In genomic region chr16:26291692-26292091, GRCm38 (mm10) we compare ENCODE assay signal across 24 mouse cellular contexts.
DNase-seq lines count a peak whose midpoint lies in the region; ATAC-seq and TF ChIP-seq lines count a peak whose summit lies in the region.
"Had no signal": no experiment of that assay in that cellular context is flagged by ENCODE, and none has a peak within 500 bp of the region (broad histone marks: within the 10 kb centered on the region; RNA-seq: fewer than 3 reads in every experiment).

No protein-coding gene starts in this region.

- no peak overlapping the region for H3K27ac ChIP-seq in embryonic facial prominence, embryonic 14.5 days (replicated peaks; ENCODE audit: low read depth, low read length)
- H3K27ac ChIP-seq in embryonic facial prominence, embryonic 10.5 days (replicated peaks), result no peak overlapping the region
- H3K27ac ChIP-seq in kidney, postnatal 0 days, result no peak overlapping the region
- no peak overlapping the region for H3K27ac ChIP-seq in stomach, embryonic 16.5 days (ENCODE audit: low read length)
- H3K27ac ChIP-seq: embryonic facial prominence, embryonic 15.5 days; forebrain, embryonic 10.5 days; heart, adult 2 months; heart, embryonic 15.5 days; hindbrain, embryonic 10.5 days; limb, embryonic 12.5 days; liver, embryonic 15.5 days; midbrain, embryonic 15.5 days had no signal

- DNase-seq in embryonic facial prominence, embryonic 14.5 days (ENCODE audit: low spot score), result peak; percentile 45
- no peak for DNase-seq in embryonic facial prominence, embryonic 10.5 days (ENCODE audit: low spot score)
- peak; percentile 83 for DNase-seq in kidney, postnatal 0 days (ENCODE audit: low spot score)
- no peak for DNase-seq in kidney, adult 11 months
- peak; percentile 21 for DNase-seq in urinary bladder, postnatal 14 days (ENCODE audit: low spot score)
- DNase-seq in urinary bladder, postnatal 25 days (ENCODE audit: low spot score), result no peak
- no peak for DNase-seq in gastrocnemius, adult 18-20 months (ENCODE audit: low spot score)
- DNase-seq: adrenal gland, postnatal 14 days; cerebellum, adult 11 months; cerebellum, postnatal 10 days; gastrocnemius, postnatal 14 days; heart, adult 2 months; thymus, adult 2 months had no signal

- H3K4me3 ChIP-seq in embryonic facial prominence, embryonic 14.5 days (ENCODE audit: low read depth, low read length), result no peak overlapping the region
- H3K4me3 ChIP-seq in embryonic facial prominence, embryonic 10.5 days, result no peak overlapping the region
- H3K4me3 ChIP-seq in kidney, postnatal 0 days (replicated peaks; ENCODE audit: low read depth, low read length), result no peak overlapping the region
- H3K4me3 ChIP-seq in stomach, embryonic 16.5 days (replicated peaks; ENCODE audit: low read length), result no peak overlapping the region
- H3K4me3 ChIP-seq: embryonic facial prominence, embryonic 15.5 days; forebrain, embryonic 10.5 days; heart, adult 2 months; heart, embryonic 15.5 days; hindbrain, embryonic 10.5 days; limb, embryonic 12.5 days; liver, embryonic 15.5 days; megakaryocyte, embryonic 14.5 days; midbrain, embryonic 15.5 days; myocyte had no signal

- no peak overlapping the region for H3K4me2 ChIP-seq in embryonic facial prominence, embryonic 14.5 days (ENCODE audit: low read depth, low read length)
- H3K4me2 ChIP-seq in kidney, postnatal 0 days (ENCODE audit: low read length), result no peak overlapping the region
- H3K4me2 ChIP-seq in stomach, embryonic 16.5 days (ENCODE audit: low read depth, low read length), result no peak overlapping the region
- H3K4me2 ChIP-seq: embryonic facial prominence, embryonic 15.5 days; heart, embryonic 15.5 days; limb, embryonic 12.5 days; liver, embryonic 15.5 days; midbrain, embryonic 15.5 days had no signal

- WGBS in embryonic facial prominence, embryonic 14.5 days, result 44% methylated on average over 2 of the region's 2 CpGs
- WGBS in embryonic facial prominence, embryonic 10.5 days, result 83% methylated on average over 2 of the region's 2 CpGs
- WGBS in kidney, postnatal 0 days, result 57% methylated on average over 2 of the region's 2 CpGs
- 31% methylated on average over 2 of the region's 2 CpGs for WGBS in stomach, embryonic 16.5 days

- no peaks in the 10 kb centered on the region for H3K27me3 ChIP-seq in embryonic facial prominence, embryonic 14.5 days (replicated peaks; ENCODE audit: control insufficient read depth, insufficient read depth, low read length)
- no peaks in the 10 kb centered on the region for H3K27me3 ChIP-seq in embryonic facial prominence, embryonic 10.5 days (replicated peaks; ENCODE audit: low read depth, poor library complexity, severe bottlenecking)
- H3K27me3 ChIP-seq in kidney, postnatal 0 days (ENCODE audit: insufficient read depth, low read length), result no peaks in the 10 kb centered on the region
- H3K27me3 ChIP-seq in stomach, embryonic 16.5 days (ENCODE audit: control insufficient read depth, insufficient read depth, low read length), result no peaks in the 10 kb centered on the region
- H3K27me3 ChIP-seq: embryonic facial prominence, embryonic 15.5 days; heart, embryonic 15.5 days; limb, embryonic 12.5 days; liver, embryonic 15.5 days; megakaryocyte, embryonic 14.5 days; midbrain, embryonic 15.5 days had no signal

- no peak for ATAC-seq in embryonic facial prominence, embryonic 14.5 days (ENCODE audit: low read depth)
- no peak; the same call in 1 of the 2 replicates for ATAC-seq in kidney, postnatal 0 days (replicated peaks; ENCODE audit: low FRiP score, low read depth)
- peak; percentile 50; the same call in 1 of the 2 replicates for ATAC-seq in stomach, embryonic 16.5 days (ENCODE audit: insufficient read depth, low FRiP score)
- ATAC-seq: activated CD4-positive, CD25-positive, alpha-beta regulatory T cell, adult 4 months; midbrain, embryonic 15.5 days had no signal

- no peaks in the 10 kb centered on the region for H3K9me3 ChIP-seq in embryonic facial prominence, embryonic 14.5 days (ENCODE audit: control insufficient read depth, low read length)
- H3K9me3 ChIP-seq in embryonic facial prominence, embryonic 10.5 days, result no peaks in the 10 kb centered on the region
- H3K9me3 ChIP-seq in kidney, postnatal 0 days (replicated peaks; ENCODE audit: low read length), result no peaks in the 10 kb centered on the region
- H3K9me3 ChIP-seq in stomach, embryonic 16.5 days (replicated peaks; ENCODE audit: control insufficient read depth, low read length), result no peaks in the 10 kb centered on the region
- H3K9me3 ChIP-seq: embryonic facial prominence, embryonic 15.5 days; forebrain, embryonic 10.5 days; heart, embryonic 15.5 days; hindbrain, embryonic 10.5 days; limb, embryonic 12.5 days; liver, embryonic 15.5 days; midbrain, embryonic 15.5 days had no signal

- no peaks in the 10 kb centered on the region for H3K36me3 ChIP-seq in embryonic facial prominence, embryonic 14.5 days (ENCODE audit: control insufficient read depth, insufficient read depth, low read length)
- no peaks in the 10 kb centered on the region for H3K36me3 ChIP-seq in embryonic facial prominence, embryonic 10.5 days (replicated peaks)
- no peaks in the 10 kb centered on the region for H3K36me3 ChIP-seq in kidney, postnatal 0 days (ENCODE audit: insufficient read depth, low read length)
- no peaks in the 10 kb centered on the region for H3K36me3 ChIP-seq in stomach, embryonic 16.5 days (ENCODE audit: control insufficient read depth, insufficient read depth, low read length)
- H3K36me3 ChIP-seq: embryonic facial prominence, embryonic 15.5 days; forebrain, embryonic 10.5 days; heart, embryonic 15.5 days; hindbrain, embryonic 10.5 days; limb, embryonic 12.5 days; liver, embryonic 15.5 days; midbrain, embryonic 15.5 days had no signal

- H3K9ac ChIP-seq in embryonic facial prominence, embryonic 14.5 days (ENCODE audit: low read depth, low read length), result no peak overlapping the region
- no peak overlapping the region for H3K9ac ChIP-seq in kidney, postnatal 0 days (ENCODE audit: low read depth, low read length)
- H3K9ac ChIP-seq in stomach, embryonic 16.5 days (ENCODE audit: low read length), result no peak overlapping the region
- H3K9ac ChIP-seq: embryonic facial prominence, embryonic 15.5 days; heart, embryonic 15.5 days; limb, embryonic 12.5 days; liver, embryonic 15.5 days; midbrain, embryonic 15.5 days had no signal

- TF ChIP-seq CTCF in kidney, postnatal 0 days (IDR thresholded peaks at IDR 0.05; ENCODE audit: low read depth), result no peak

- 0 out of 2 replicates have a peak, but pooled peaks cover 5% of the 10 kb centered on the region for H3K4me1 ChIP-seq in embryonic facial prominence, embryonic 14.5 days (ENCODE audit: control insufficient read depth, insufficient read depth, low read length)
- no peaks in the 10 kb centered on the region for H3K4me1 ChIP-seq in embryonic facial prominence, embryonic 10.5 days
- H3K4me1 ChIP-seq in kidney, postnatal 0 days (replicated peaks; ENCODE audit: insufficient read depth, low read length), result no peaks in the 10 kb centered on the region
- H3K4me1 ChIP-seq in stomach, embryonic 16.5 days (ENCODE audit: control insufficient read depth, insufficient read depth, low read length), result no peaks in the 10 kb centered on the region
- H3K4me1 ChIP-seq: embryonic facial prominence, embryonic 15.5 days; heart, embryonic 15.5 days; hindbrain, embryonic 10.5 days; limb, embryonic 12.5 days; liver, embryonic 15.5 days; megakaryocyte, embryonic 14.5 days; midbrain, embryonic 15.5 days had no signal

Comparison
In these comparisons a context has a peak if more than half of its experiments do, and no peak if none do; other contexts are left out.
1. DNase-seq: peak in embryonic facial prominence, embryonic 14.5 days (single experiment), kidney, postnatal 0 days (single experiment) and urinary bladder, postnatal 14 days (single experiment); none in embryonic facial prominence, embryonic 10.5 days (single experiment), kidney, adult 11 months (single experiment), urinary bladder, postnatal 25 days (single experiment) and gastrocnemius, adult 18-20 months (single experiment).